Mouse (Mus musculus): ENCODE data around the gene Sp8. TPM values are rescaled to one million over a fixed set of nuclear protein-coding genes. Genes with fewer than 3 reads are reported as not detected.
A peak's percentile ranks its signal among the peaks of the same experiment; 100 is the strongest.

Gene Sp8
- total and polyA plus RNA-seq, 2 experiments from 2014 or later: not detected

GRCm38 (mm10) chr12:118836411-118837341 lies 9.5 kb upstream of the Sp8 start:
- peak overlapping the region; percentile 90 for H3K4me2 ChIP-seq (ENCODE audit: low read depth, low read length)
- peak overlapping the region; percentile 61 for H3K4me3 ChIP-seq (ENCODE audit: low read depth, low read length)
- no peaks in the 10 kb centered on the region for H3K36me3 ChIP-seq (replicated peaks; ENCODE audit: control insufficient read depth, insufficient read depth, low read length)
- peak overlapping the region; percentile 38; the same call in 1 of the 2 replicates for H3K9ac ChIP-seq (replicated peaks; ENCODE audit: low read depth, low read length)
- H3K4me1 ChIP-seq (ENCODE audit: control insufficient read depth, insufficient read depth): no peaks in the 10 kb centered on the region
- H3K27me3 ChIP-seq (ENCODE audit: control insufficient read depth, insufficient read depth, low read length): peaks cover 67% of the 10 kb centered on the region
- DNase-seq (ENCODE audit: low spot score) (peak; percentile 12), ATAC-seq (ENCODE audit: insufficient read depth, low read depth) (peak; percentile 67)
- no peak for TF ChIP-seq EP300 (IDR thresholded peaks at IDR 0.05; ENCODE audit: low read depth)
- TF ChIP-seq CTCF (IDR thresholded peaks at IDR 0.05; ENCODE audit: low read depth): no peak
- no peaks in the 10 kb centered on the region for H3K9me3 ChIP-seq (replicated peaks; ENCODE audit: control insufficient read depth, low read length)
- WGBS: 1% methylated on average over 67 of the region's 72 CpGs
- H3K27ac ChIP-seq (ENCODE audit: low read depth): no peak overlapping the region

DNA sequence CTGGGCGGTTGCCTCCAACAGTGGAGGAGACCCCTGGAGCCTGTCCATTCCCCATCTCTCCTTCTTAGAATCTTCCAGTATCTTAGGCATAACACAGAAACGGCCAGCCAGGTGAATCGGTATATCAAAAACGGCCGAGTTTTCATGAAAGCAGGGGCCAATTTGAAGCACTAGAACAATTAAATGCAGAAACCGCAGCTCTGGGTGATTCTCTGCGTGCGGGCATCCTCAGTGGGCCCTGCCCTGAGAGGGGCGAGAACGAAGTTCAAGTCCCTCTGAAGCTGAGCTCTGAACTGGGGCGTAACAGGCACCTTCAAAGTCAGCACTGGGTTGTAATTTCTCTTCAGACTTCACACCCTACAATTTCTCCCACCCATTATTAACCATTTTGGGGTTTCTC lies 8.8 kb upstream of the Sp8 start:
- 2% methylated on average over 11 of the region's 11 CpGs for WGBS
- Histone ChIP-seq H3K36me3 (replicated peaks; ENCODE audit: control insufficient read depth, insufficient read depth, low read length) (no peaks in the 10 kb centered on the region), H3K27me3 (ENCODE audit: control insufficient read depth, insufficient read depth, low read length) (peaks cover 73% of the 10 kb centered on the region), H3K27ac (ENCODE audit: low read depth) (no peak overlapping the region), H3K9ac (replicated peaks; ENCODE audit: low read depth, low read length) (no peak overlapping the region), H3K4me1 (ENCODE audit: control insufficient read depth, insufficient read depth) (no peaks in the 10 kb centered on the region), H3K4me2 (ENCODE audit: low read depth, low read length) (peak overlapping the region; percentile 90), H3K9me3 (replicated peaks; ENCODE audit: control insufficient read depth, low read length) (no peaks in the 10 kb centered on the region), H3K4me3 (ENCODE audit: low read depth, low read length) (peak overlapping the region; percentile 61)
- ATAC-seq (ENCODE audit: insufficient read depth, low read depth) (no peak), DNase-seq (ENCODE audit: low spot score) (peak; percentile 6)
- no peak for TF ChIP-seq CTCF (IDR thresholded peaks at IDR 0.05; ENCODE audit: low read depth)
- no peak for TF ChIP-seq EP300 (IDR thresholded peaks at IDR 0.05; ENCODE audit: low read depth)

DNA sequence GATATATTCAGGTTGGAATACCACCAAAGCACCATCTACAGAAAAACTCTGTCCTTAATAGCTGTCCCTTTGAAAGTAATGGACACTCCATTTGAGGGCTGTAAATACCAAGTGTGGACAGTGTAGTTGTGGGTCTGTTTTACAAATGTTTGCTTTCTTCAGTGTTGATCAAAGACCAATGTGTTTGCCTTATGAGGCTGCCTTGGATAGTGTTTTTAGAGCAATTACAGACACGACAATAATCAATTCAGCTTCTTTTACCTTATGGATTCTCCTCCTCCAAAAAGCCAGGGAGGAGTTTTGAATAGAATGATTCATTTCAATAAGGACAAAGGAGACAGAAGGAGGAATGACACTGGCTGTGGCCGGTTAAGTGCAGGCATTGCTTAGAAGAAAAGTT lies 7.9 kb upstream of the Sp8 start:
- no peak overlapping the region for H3K4me2 ChIP-seq (ENCODE audit: low read depth, low read length)
- no peak overlapping the region for H3K4me3 ChIP-seq (ENCODE audit: low read depth, low read length)
- H3K9me3 ChIP-seq (replicated peaks; ENCODE audit: control insufficient read depth, low read length): no peaks in the 10 kb centered on the region
- H3K36me3 ChIP-seq (replicated peaks; ENCODE audit: control insufficient read depth, insufficient read depth, low read length): no peaks in the 10 kb centered on the region
- 3% methylated on average over 2 of the region's 2 CpGs for whole genome bisulfite sequencing
- ATAC-seq (ENCODE audit: insufficient read depth, low read depth) (no peak), DNase-seq (ENCODE audit: low spot score) (no peak)
- H3K4me1 ChIP-seq (ENCODE audit: control insufficient read depth, insufficient read depth): no peaks in the 10 kb centered on the region
- H3K9ac ChIP-seq (replicated peaks; ENCODE audit: low read depth, low read length): no peak overlapping the region
- H3K27ac ChIP-seq (ENCODE audit: low read depth): no peak overlapping the region
- TF ChIP-seq EP300 (IDR thresholded peaks at IDR 0.05; ENCODE audit: low read depth) (no peak), CTCF (IDR thresholded peaks at IDR 0.05; ENCODE audit: low read depth) (no peak)
- peaks cover 82% of the 10 kb centered on the region for H3K27me3 ChIP-seq (ENCODE audit: control insufficient read depth, insufficient read depth, low read length)

- DNase-seq (ENCODE audit: low spot score) (no peak), ATAC-seq (ENCODE audit: insufficient read depth, low read depth) (no peak)
- Histone ChIP-seq H3K4me2 (ENCODE audit: low read depth, low read length) (no peak overlapping the region), H3K27ac (ENCODE audit: low read depth) (no peak overlapping the region), H3K4me3 (ENCODE audit: low read depth, low read length) (no peak overlapping the region), H3K9me3 (replicated peaks; ENCODE audit: control insufficient read depth, low read length) (no peaks in the 10 kb centered on the region), H3K36me3 (replicated peaks; ENCODE audit: control insufficient read depth, insufficient read depth, low read length) (no peaks in the 10 kb centered on the region), H3K9ac (replicated peaks; ENCODE audit: low read depth, low read length) (no peak overlapping the region), H3K27me3 (ENCODE audit: control insufficient read depth, insufficient read depth, low read length) (peaks cover 93% of the 10 kb centered on the region), H3K4me1 (ENCODE audit: control insufficient read depth, insufficient read depth) (no peaks in the 10 kb centered on the region)
- TF ChIP-seq EP300 (IDR thresholded peaks at IDR 0.05; ENCODE audit: low read depth) (no peak), CTCF (IDR thresholded peaks at IDR 0.05; ENCODE audit: low read depth) (no peak)
- 15% methylated on average over 5 of the region's 5 CpGs for WGBS
Observed at GRCm38 (mm10) chr12:118839398-118839797, 6.7 kb upstream of the Sp8 start.

- Histone ChIP-seq H3K27me3 (ENCODE audit: control insufficient read depth, insufficient read depth, low read length) (peaks cover 96% of the 10 kb centered on the region), H3K4me3 (ENCODE audit: low read depth, low read length) (no peak overlapping the region), H3K36me3 (replicated peaks; ENCODE audit: control insufficient read depth, insufficient read depth, low read length) (no peaks in the 10 kb centered on the region), H3K27ac (ENCODE audit: low read depth) (no peak overlapping the region), H3K4me1 (ENCODE audit: control insufficient read depth, insufficient read depth) (no peaks in the 10 kb centered on the region), H3K9me3 (replicated peaks; ENCODE audit: control insufficient read depth, low read length) (no peaks in the 10 kb centered on the region), H3K9ac (replicated peaks; ENCODE audit: low read depth, low read length) (no peak overlapping the region), H3K4me2 (ENCODE audit: low read depth, low read length) (no peak overlapping the region)
- TF ChIP-seq CTCF (IDR thresholded peaks at IDR 0.05; ENCODE audit: low read depth) (no peak), EP300 (IDR thresholded peaks at IDR 0.05; ENCODE audit: low read depth) (no peak)
- WGBS: 5% methylated on average over 15 of the region's 15 CpGs
- no peak for DNase-seq (ENCODE audit: low spot score)
- no peak for ATAC-seq (ENCODE audit: insufficient read depth, low read depth)
Observed at GRCm38 (mm10) chr12:118840301-118840700, 5.8 kb upstream of the Sp8 start.

All from heart, postnatal 0 days (tissue).